Mouse (Mus musculus): ENCODE data around the gene Ptgr1. TPM values are rescaled to one million over a fixed set of nuclear protein-coding genes. Genes with fewer than 3 reads are reported as not detected.

The Ptgr1 gene
- polyA plus RNA-seq, 3 experiments from 2014 or later: 0.34 to 0.67 TPM; not detected in 1

- ATAC-seq: no peak
Observed at GRCm38 (mm10) chr4:58990609-58991434, 3.9 kb upstream of the Ptgr1 start.

GRCm38 (mm10) chr4:58989303-58989898 lies 2.5 kb upstream of the Ptgr1 start:
- ATAC-seq: no peak

GRCm38 (mm10) chr4:58985157-58985648 lies 1.7 kb downstream of the Ptgr1 start:
- ATAC-seq: peak; percentile 55

- ATAC-seq: no peak
Observed at GRCm38 (mm10) chr4:58982806-58983205, 4.1 kb downstream of the Ptgr1 start.

- no peak for ATAC-seq
Observed at GRCm38 (mm10) chr4:58981421-58981820, 5.5 kb downstream of the Ptgr1 start.

- ATAC-seq: no peak
Observed at GRCm38 (mm10) chr4:58975711-58976110, 11.2 kb downstream of the Ptgr1 start.

GRCm38 (mm10) chr4:58970678-58971077 lies 16.2 kb downstream of the Ptgr1 start:
- ATAC-seq: no peak

- no peak for ATAC-seq
Observed at GRCm38 (mm10) chr4:58965136-58965535, 21.8 kb downstream of the Ptgr1 start.

- ATAC-seq: no peak
Observed at GRCm38 (mm10) chr4:58963271-58963670, 23.6 kb downstream of the Ptgr1 start.

- ATAC-seq: no peak
Observed at GRCm38 (mm10) chr4:58961719-58962118, 25.2 kb downstream of the Ptgr1 start.

- no peak for ATAC-seq
Observed at GRCm38 (mm10) chr4:58952630-58953029, 34.3 kb downstream of the Ptgr1 start.

- no peak for ATAC-seq
Observed at GRCm38 (mm10) chr4:58948391-58948790, 38.5 kb downstream of the Ptgr1 start.

- ATAC-seq: no peak
Observed at GRCm38 (mm10) chr4:58944695-58945094, 42.2 kb downstream of the Ptgr1 start.

GRCm38 (mm10) chr4:58944206-58944553 lies 42.7 kb downstream of the Ptgr1 start:
- peak; percentile 41 for ATAC-seq

GRCm38 (mm10) chr4:58943420-58944205 lies 43.3 kb downstream of the Ptgr1 start, which contains the start of gene Zkscan16:
TSS of gene Zkscan16 (plus strand) at chr4:58943628.
- peak; percentile 65 for ATAC-seq

GRCm38 (mm10) chr4:58942942-58943341 lies 44.0 kb downstream of the Ptgr1 start:
- no peak for ATAC-seq

- ATAC-seq: no peak
Observed at GRCm38 (mm10) chr4:58941638-58942037, 45.3 kb downstream of the Ptgr1 start.

GRCm38 (mm10) chr4:58935846-58936245 lies 51.1 kb downstream of the Ptgr1 start:
- no peak for ATAC-seq

GRCm38 (mm10) chr4:58934746-58935476 lies 52.0 kb downstream of the Ptgr1 start:
- ATAC-seq: peak; percentile 79

GRCm38 (mm10) chr4:58934308-58934707 lies 52.6 kb downstream of the Ptgr1 start:
- no peak for ATAC-seq

GRCm38 (mm10) chr4:58932541-58932940 lies 54.4 kb downstream of the Ptgr1 start:
- ATAC-seq: no peak

GRCm38 (mm10) chr4:58927661-58928060 lies 59.3 kb downstream of the Ptgr1 start:
- ATAC-seq: no peak

Data from inflammation-experienced regulatory T-cells, adult 6 months (primary cell).